Mouse (Mus musculus) small intestine, adult 2 months (tissue): ENCODE data around the gene Fam98a.

Experiments used
- CTCF ChIP-seq: fragments of 200-500 bp; IDR thresholded peaks from 2 replicates; pipeline ENCODE4 v1.5.1; 2012; ENCODE audit warnings: low read depth, mild to moderate bottlenecking, control low read depth, inconsistent platforms, low read length, moderate library complexity, mixed read lengths; ENCODE audit not compliant: insufficient replicate concordance, insufficient read length; ENCODE audit errors: extremely low read depth
- POLR2A ChIP-seq: fragments of 200-500 bp; IDR thresholded peaks from 2 replicates; pipeline ENCODE4 v1.6.1; 2012; ENCODE audit warnings: low read depth, mild to moderate bottlenecking, control low read depth, inconsistent platforms, low read length, moderate library complexity

DNA sequence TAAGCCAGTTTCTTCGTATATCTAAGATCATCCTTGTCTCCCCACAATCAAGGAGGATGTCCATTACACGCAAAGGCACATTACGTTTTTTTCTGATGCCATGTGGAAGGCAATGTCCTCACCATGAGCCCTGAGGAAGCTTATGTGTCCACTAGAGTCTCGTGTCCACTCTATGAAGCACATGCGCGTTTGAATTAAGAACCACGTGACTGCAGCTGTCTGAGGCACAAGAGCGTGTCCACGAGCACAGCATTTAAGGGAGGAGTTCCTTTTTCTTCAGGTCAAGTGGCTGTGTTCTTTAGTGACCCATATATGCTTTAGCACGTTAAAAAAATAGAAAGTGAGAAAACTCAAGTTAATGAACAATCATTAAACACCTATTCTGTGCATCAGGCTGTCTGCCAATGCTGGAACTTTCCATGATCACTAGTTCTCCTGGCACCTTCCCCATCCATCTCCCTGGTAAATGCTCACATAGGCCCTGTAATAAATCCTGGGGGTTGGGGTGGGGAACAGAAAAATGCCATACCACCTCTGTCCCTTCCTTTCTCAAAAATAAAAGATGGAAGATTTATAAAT lies 45.6 kb downstream of the Fam98a start:
- TF ChIP-seq POLR2A: no peak
- TF ChIP-seq CTCF: no peak
